ENCODE assay signal across 30 mouse cellular contexts in genomic region chr8:116619221-116619620, GRCm38 (mm10).
"Had no signal": no experiment of that assay in that cellular context is flagged by ENCODE, and none has a peak within 500 bp of the region (broad histone marks: within the 10 kb centered on the region; RNA-seq: fewer than 3 reads in every experiment).

No protein-coding gene starts in this region.

- H3K9ac ChIP-seq: limb, embryonic 12.5 days; limb, embryonic 13.5 days; limb, embryonic 15.5 days; liver, embryonic 12.5 days; liver, embryonic 13.5 days; liver, embryonic 14.5 days; liver, embryonic 15.5 days; liver, postnatal 0 days; lung, embryonic 14.5 days; lung, embryonic 15.5 days; midbrain, embryonic 12.5 days; midbrain, embryonic 13.5 days; midbrain, embryonic 15.5 days; neural tube, embryonic 12.5 days; neural tube, embryonic 13.5 days had no signal

- ATAC-seq: liver, embryonic 12.5 days; liver, postnatal 0 days; lung, postnatal 0 days; midbrain, embryonic 13.5 days; midbrain, embryonic 15.5 days had no signal

- H3K4me3 ChIP-seq: limb, embryonic 10.5 days; limb, embryonic 12.5 days; limb, embryonic 13.5 days; limb, embryonic 15.5 days; liver, embryonic 12.5 days; liver, embryonic 13.5 days; liver, embryonic 15.5 days; lung, embryonic 15.5 days; megakaryocyte, embryonic 14.5 days; midbrain, embryonic 10.5 days; midbrain, embryonic 12.5 days; midbrain, embryonic 13.5 days; midbrain, embryonic 15.5 days; myocyte; neural tube, embryonic 12.5 days; neural tube, embryonic 13.5 days had no signal

- H3K27ac ChIP-seq: limb, embryonic 10.5 days; limb, embryonic 12.5 days; limb, embryonic 13.5 days; limb, embryonic 15.5 days; liver, embryonic 12.5 days; liver, embryonic 13.5 days; liver, embryonic 14.5 days; liver, embryonic 15.5 days; lung, embryonic 15.5 days; macrophage; midbrain, embryonic 10.5 days; midbrain, embryonic 12.5 days; midbrain, embryonic 13.5 days; midbrain, embryonic 15.5 days; neural tube, embryonic 12.5 days; neural tube, embryonic 13.5 days had no signal

- H3K27me3 ChIP-seq: limb, embryonic 12.5 days; limb, embryonic 13.5 days; limb, embryonic 15.5 days; liver, embryonic 12.5 days; liver, embryonic 13.5 days; liver, embryonic 15.5 days; lung, embryonic 15.5 days; megakaryocyte, embryonic 14.5 days; midbrain, embryonic 12.5 days; midbrain, embryonic 13.5 days; midbrain, embryonic 15.5 days; neural tube, embryonic 12.5 days; neural tube, embryonic 13.5 days had no signal

- H3K9me3 ChIP-seq: limb, embryonic 10.5 days; limb, embryonic 12.5 days; limb, embryonic 13.5 days; limb, embryonic 15.5 days; liver, embryonic 12.5 days; liver, embryonic 13.5 days; liver, embryonic 15.5 days; lung, embryonic 15.5 days; midbrain, embryonic 10.5 days; midbrain, embryonic 12.5 days; midbrain, embryonic 13.5 days; midbrain, embryonic 15.5 days; neural tube, embryonic 12.5 days; neural tube, embryonic 13.5 days had no signal

- DNase-seq: liver; liver, embryonic 13.5 days; liver, postnatal 0 days; lung, adult 18-20 months; lung, adult 2 months; lung, embryonic 14.5 days; lung, postnatal 10 days; lung, postnatal 14 days; lung, postnatal 36 days; lung, postnatal 4 days; midbrain, embryonic 14.5 days had no signal

- H3K4me1 ChIP-seq: limb, embryonic 10.5 days; limb, embryonic 15.5 days; megakaryocyte, embryonic 14.5 days had no signal

- H3K4me2 ChIP-seq: limb, embryonic 12.5 days; limb, embryonic 13.5 days; limb, embryonic 15.5 days; liver, embryonic 11.5 days; liver, embryonic 12.5 days; liver, embryonic 13.5 days; liver, embryonic 15.5 days; lung, embryonic 14.5 days; lung, embryonic 15.5 days; midbrain, embryonic 12.5 days; midbrain, embryonic 13.5 days; midbrain, embryonic 15.5 days; neural tube, embryonic 12.5 days; neural tube, embryonic 13.5 days had no signal

- H3K36me3 ChIP-seq: limb, embryonic 10.5 days; limb, embryonic 12.5 days; limb, embryonic 15.5 days; liver, embryonic 12.5 days; liver, embryonic 13.5 days; liver, embryonic 15.5 days; lung, embryonic 15.5 days; midbrain, embryonic 15.5 days had no signal
